Mouse (Mus musculus) myocyte (in vitro differentiated cells): ENCODE results near the gene Vamp3. TPM values are rescaled to one million over a fixed set of nuclear protein-coding genes. Genes with fewer than 3 reads are reported as not detected.

Experiments used
- H3K27me3 ChIP-seq: one replicate; pipeline ENCODE4 v1.6.1; 2011; ENCODE audit not compliant: control insufficient read depth, insufficient read depth, insufficient read length
- H3K36me3 ChIP-seq: one replicate; pipeline ENCODE4 v1.6.1; 2011; ENCODE audit not compliant: control insufficient read depth, insufficient read depth
- H3K4me2 ChIP-seq: one replicate; pipeline ENCODE4 v1.6.1; 2011; ENCODE audit warnings: low read depth, control low read depth
- H3K4me3 ChIP-seq: one replicate; pipeline ENCODE4 v1.5.1; 2011; ENCODE audit warnings: mild to moderate bottlenecking, control low read depth, moderate library complexity
- H3K79me2 ChIP-seq: one replicate; pipeline ENCODE4 v1.6.1; 2011; ENCODE audit not compliant: control insufficient read depth, insufficient read depth
- H3ac ChIP-seq: one replicate; pipeline ENCODE4 v1.6.1; 2011; ENCODE audit not compliant: control insufficient read depth, insufficient read length
- CEBPB ChIP-seq: IDR thresholded peaks from 2 replicates; pipeline ENCODE4 v1.6.1; 2011; ENCODE audit warnings: mild to moderate bottlenecking, moderate library complexity; ENCODE audit not compliant: poor library complexity, insufficient read depth, severe bottlenecking
- E2F4 ChIP-seq: IDR thresholded peaks from one replicate; pipeline ENCODE4 v1.6.1; 2011; ENCODE audit warnings: mild to moderate bottlenecking, control low read depth, moderate library complexity; ENCODE audit not compliant: insufficient read depth
- MAX ChIP-seq: IDR thresholded peaks from one replicate; pipeline ENCODE4 v1.6.1; 2011; ENCODE audit warnings: low read depth, mild to moderate bottlenecking, control low read depth
- MYOD1 ChIP-seq, 3 experiments: IDR thresholded peaks; one replicate each; pipeline ENCODE4 v1.6.1; 2011; ENCODE audit warnings: control low read depth in 2 of 3, low read depth in 2 of 3, mild to moderate bottlenecking in 2 of 3, moderate library complexity in 1 of 3; ENCODE audit not compliant: insufficient read length in 2 of 3, control insufficient read depth in 1 of 3
- MYOG ChIP-seq, 3 experiments: IDR thresholded peaks; one replicate each; pipeline ENCODE4 v1.6.1; 2011; ENCODE audit warnings: control low read depth in 2 of 3, low read depth in 2 of 3, mild to moderate bottlenecking in 2 of 3; ENCODE audit not compliant: insufficient read length in 2 of 3, control insufficient read depth in 1 of 3, insufficient read depth in 1 of 3
- POLR2A ChIP-seq: IDR thresholded peaks from one replicate; pipeline ENCODE4 v1.6.1; 2011; ENCODE audit warnings: low read depth, mild to moderate bottlenecking, control low read depth, moderate library complexity; ENCODE audit not compliant: insufficient read length
- POLR2AphosphoS2 ChIP-seq: IDR thresholded peaks from one replicate; pipeline ENCODE4 v1.6.1; 2011; ENCODE audit warnings: low read depth, control low read depth; ENCODE audit not compliant: insufficient read length
- REST ChIP-seq: IDR thresholded peaks from one replicate; pipeline ENCODE4 v1.6.1; 2011; ENCODE audit warnings: mild to moderate bottlenecking, control low read depth, moderate library complexity; ENCODE audit not compliant: insufficient read depth, insufficient read length
- SRF ChIP-seq: IDR thresholded peaks from one replicate; pipeline ENCODE4 v1.6.1; 2011; ENCODE audit warnings: low read depth; ENCODE audit not compliant: control insufficient read depth, insufficient read length
- TCF12 ChIP-seq: IDR thresholded peaks from one replicate; pipeline ENCODE4 v1.6.1; 2011; ENCODE audit warnings: mild to moderate bottlenecking, control low read depth; ENCODE audit not compliant: poor library complexity, insufficient read depth, severe bottlenecking
- TCF3 ChIP-seq: IDR thresholded peaks from one replicate; pipeline ENCODE4 v1.6.1; 2011; ENCODE audit warnings: low read depth, control low read depth; ENCODE audit not compliant: insufficient read length
- USF1 ChIP-seq: IDR thresholded peaks from one replicate; pipeline ENCODE4 v1.6.1; 2011; ENCODE audit warnings: low read depth, mild to moderate bottlenecking, control low read depth, moderate library complexity
- polyA plus RNA-seq: library from polyadenylated mRNA; unstranded; fragments of >200 nt; fragmentation: generic; extraction: Trizol; gene quantifications from one replicate; pipeline ENCODE4 v1.2.1, GENCODE M21; 2012; ENCODE audit warnings: missing spikeins

Gene Vamp3
- polyA plus RNA-seq: 58.2 TPM

DNA sequence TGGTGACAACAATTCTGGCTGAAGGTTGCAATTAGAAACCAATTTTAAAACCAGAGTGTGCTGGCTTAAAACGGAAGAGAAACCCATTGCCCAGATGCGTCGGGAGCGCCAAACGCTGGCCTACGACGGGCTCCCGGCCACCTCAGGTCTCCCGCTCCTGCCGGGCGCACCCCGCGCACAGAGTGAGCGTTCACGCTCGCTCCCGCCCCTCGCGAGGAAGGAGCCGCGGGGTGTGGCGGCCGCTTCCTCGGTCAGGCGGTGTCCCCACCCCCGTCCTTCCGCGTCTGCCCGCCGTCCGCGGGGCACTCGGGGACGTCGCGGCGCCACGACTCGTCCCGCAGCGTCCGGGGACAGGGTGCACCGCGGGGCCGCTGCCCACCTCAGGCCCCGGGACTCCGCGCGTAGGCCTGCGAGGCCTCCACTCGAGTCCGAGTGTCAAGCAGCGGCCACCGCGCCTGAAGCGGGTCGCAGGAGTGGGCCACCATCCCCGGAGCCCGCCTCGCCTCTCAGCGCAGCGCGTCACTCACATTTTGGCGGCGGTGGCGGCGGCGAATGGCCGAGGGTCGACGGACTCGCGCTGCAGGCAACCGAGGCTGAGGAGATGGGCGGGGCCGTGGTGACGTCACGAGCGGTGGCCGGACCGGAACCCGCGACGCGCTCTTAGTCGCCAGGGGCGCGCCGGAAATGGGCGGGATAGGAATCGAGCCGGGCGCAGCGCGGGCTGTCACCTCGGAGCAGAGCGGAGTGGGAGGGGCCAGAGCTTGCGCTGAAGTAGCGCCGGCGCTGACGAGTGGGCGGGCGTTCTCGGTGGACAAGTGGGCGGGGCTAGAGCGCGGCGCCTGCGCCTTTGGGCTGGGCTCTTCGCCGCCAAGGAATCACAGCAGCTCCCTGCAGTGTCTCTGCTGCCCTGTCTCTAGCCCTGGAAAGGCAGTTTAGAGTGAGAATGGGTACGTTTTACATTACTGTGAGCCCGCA is at the start of gene Vamp3:
Vamp3 (minus strand) TSS at position 617 of the 975 bp plus-strand sequence.
- peak within 1 kb of the TSS; percentile 77 for H3ac ChIP-seq
- peak within 1 kb of the TSS; percentile 33 for H3K4me3 ChIP-seq
- H3K4me2 ChIP-seq: peak within 1 kb of the TSS; percentile 88
- TF ChIP-seq E2F4 (peak; percentile 30), TCF12 (no peak), TCF3 (no peak), POLR2A (peak; percentile 65), USF1 (no peak), MAX (no peak), MYOG (IDR thresholded peaks at IDR 0.05; ENCODE audit: control insufficient read depth in 1 of 3, insufficient read depth in 1 of 3, insufficient read length in 2 of 3, low read depth in 2 of 3) (no peak), REST (no peak), CEBPB (no peak), SRF (peak; percentile 76), MYOD1 (IDR thresholded peaks at IDR 0.05; ENCODE audit: control insufficient read depth in 1 of 3, insufficient read length in 2 of 3, low read depth in 2 of 3) (no peak), POLR2AphosphoS2 (peak; percentile 86)
- H3K27me3 ChIP-seq: peaks cover 2% of the 10 kb centered on the region
- peaks cover 10% of the 10 kb centered on the region for H3K36me3 ChIP-seq
- peaks cover 21% of the 10 kb centered on the region for H3K79me2 ChIP-seq

DNA sequence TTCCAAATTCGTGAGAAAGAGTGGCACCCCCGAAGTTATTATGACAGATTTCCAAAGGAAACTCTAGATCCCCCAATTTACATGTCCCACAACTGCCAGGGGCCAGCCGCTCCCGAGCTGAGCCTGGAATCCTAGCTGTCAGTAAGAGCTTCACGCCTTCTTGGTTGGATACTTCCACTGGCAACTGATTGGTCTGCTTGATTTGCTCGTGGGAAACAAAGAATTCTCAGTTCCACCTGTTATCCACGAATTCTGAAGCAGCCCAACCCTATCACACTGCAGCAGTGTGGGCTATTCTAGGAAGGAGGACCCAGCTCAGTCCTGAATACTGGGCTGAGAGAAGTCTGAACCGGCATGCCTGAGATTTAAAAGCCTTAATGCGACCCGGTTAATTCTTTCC is 48.7 kb upstream of the Vamp3 start:
- TF ChIP-seq POLR2A (no peak), MYOD1 (IDR thresholded peaks at IDR 0.05; ENCODE audit: control insufficient read depth in 1 of 3, insufficient read length in 2 of 3, low read depth in 2 of 3) (no peak), USF1 (no peak)
- Histone ChIP-seq H3K27me3 (peaks cover 54% of the 10 kb centered on the region), H3K36me3 (no peaks in the 10 kb centered on the region), H3K79me2 (no peaks in the 10 kb centered on the region), H3K4me2 (no peak overlapping the region), H3K4me3 (no peak overlapping the region), H3ac (no peak overlapping the region)

DNA sequence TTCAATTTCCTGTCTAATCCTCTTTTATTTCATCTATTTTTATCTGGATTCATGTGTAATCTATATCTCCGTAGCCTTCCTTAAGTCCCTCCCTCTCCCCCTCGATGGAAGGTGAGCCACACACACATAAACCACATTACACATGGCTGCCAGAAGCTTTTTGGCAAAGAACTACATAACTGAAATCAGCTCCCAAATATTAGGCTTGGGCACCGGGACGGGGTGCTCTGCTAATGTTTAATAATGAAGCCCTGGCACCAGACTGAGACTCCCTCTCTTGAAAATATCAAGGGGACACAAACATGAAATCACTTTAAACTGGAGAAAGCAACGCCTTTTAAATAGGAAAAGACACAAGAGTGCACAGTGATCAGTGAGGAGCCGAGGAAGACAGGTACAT is 48.1 kb upstream of the Vamp3 start:
- Histone ChIP-seq H3ac (no peak overlapping the region), H3K4me3 (no peak overlapping the region), H3K27me3 (peaks cover 59% of the 10 kb centered on the region), H3K4me2 (no peak overlapping the region), H3K36me3 (no peaks in the 10 kb centered on the region), H3K79me2 (no peaks in the 10 kb centered on the region)
- TF ChIP-seq CEBPB: no peak
- no peak for TF ChIP-seq MYOG (IDR thresholded peaks at IDR 0.05; ENCODE audit: control insufficient read depth in 1 of 3, insufficient read depth in 1 of 3, insufficient read length in 2 of 3, low read depth in 2 of 3)
- no peak for TF ChIP-seq MYOD1 (IDR thresholded peaks at IDR 0.05; ENCODE audit: control insufficient read depth in 1 of 3, insufficient read length in 2 of 3, low read depth in 2 of 3)
- TF ChIP-seq TCF3: no peak
- TF ChIP-seq POLR2A: no peak

DNA sequence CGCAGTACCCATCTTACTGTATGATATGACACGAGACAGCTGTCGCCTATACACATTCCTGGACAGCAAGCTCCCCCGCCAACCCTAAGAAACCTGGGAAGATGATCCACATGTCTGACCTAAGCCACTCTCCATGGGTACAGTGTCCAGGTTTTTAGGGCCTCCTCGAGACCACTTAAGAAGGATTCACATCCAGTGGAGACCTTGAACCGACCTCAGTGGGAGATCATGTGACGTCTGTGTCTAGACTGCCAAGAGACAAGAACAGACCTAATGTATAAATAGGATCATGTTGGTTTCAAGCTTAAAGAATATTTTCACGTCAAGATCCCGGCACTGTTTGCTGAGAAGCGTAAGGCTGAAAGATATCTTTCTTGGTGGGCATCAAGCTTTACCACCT is 46.4 kb upstream of the Vamp3 start:
- TF ChIP-seq USF1 (no peak), SRF (no peak), REST (no peak), MYOD1 (IDR thresholded peaks at IDR 0.05; ENCODE audit: control insufficient read depth in 1 of 3, insufficient read length in 2 of 3, low read depth in 2 of 3) (no peak), MYOG (IDR thresholded peaks at IDR 0.05; ENCODE audit: control insufficient read depth in 1 of 3, insufficient read depth in 1 of 3, insufficient read length in 2 of 3, low read depth in 2 of 3) (no peak), MAX (no peak), POLR2AphosphoS2 (no peak), POLR2A (no peak), CEBPB (no peak), TCF3 (no peak), E2F4 (no peak)
- no peak overlapping the region for H3K4me2 ChIP-seq
- H3K4me3 ChIP-seq: no peak overlapping the region
- peaks cover 63% of the 10 kb centered on the region for H3K27me3 ChIP-seq
- H3K36me3 ChIP-seq: no peaks in the 10 kb centered on the region
- H3K79me2 ChIP-seq: no peaks in the 10 kb centered on the region
- H3ac ChIP-seq: no peak overlapping the region

DNA sequence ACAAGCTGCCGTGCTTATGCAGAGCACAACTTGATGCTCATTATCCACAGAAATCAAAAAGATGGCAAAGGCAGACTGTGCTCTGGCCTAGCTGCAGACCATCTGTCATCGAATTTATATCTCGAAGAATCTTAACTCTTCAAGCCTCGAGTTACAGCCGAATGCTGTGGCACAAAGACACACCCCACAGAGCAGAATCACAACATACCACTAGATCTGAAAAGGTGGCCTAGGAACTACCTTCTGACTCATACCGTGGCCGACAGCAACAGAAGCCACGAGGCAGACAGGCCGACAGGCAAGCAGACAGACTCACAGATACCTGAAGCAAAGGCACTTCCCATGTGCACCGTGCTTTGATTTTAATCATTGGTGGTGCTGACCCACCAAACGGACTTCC is 45.9 kb upstream of the Vamp3 start:
- Histone ChIP-seq H3K27me3 (peaks cover 59% of the 10 kb centered on the region), H3ac (no peak overlapping the region), H3K4me2 (no peak overlapping the region), H3K36me3 (no peaks in the 10 kb centered on the region), H3K4me3 (no peak overlapping the region), H3K79me2 (no peaks in the 10 kb centered on the region)
- TF ChIP-seq MAX: no peak
- TF ChIP-seq TCF12: no peak
- TF ChIP-seq MYOD1 (IDR thresholded peaks at IDR 0.05; ENCODE audit: control insufficient read depth in 1 of 3, insufficient read length in 2 of 3, low read depth in 2 of 3): no peak
- TF ChIP-seq POLR2AphosphoS2: no peak
- TF ChIP-seq CEBPB: no peak
- no peak for TF ChIP-seq TCF3
- TF ChIP-seq POLR2A: no peak
- no peak for TF ChIP-seq USF1
- no peak for TF ChIP-seq REST
- TF ChIP-seq E2F4: no peak
